Mouse (Mus musculus) hindbrain, embryonic 13.5 days (tissue): ENCODE measurements around the gene Aldh1a7. TPM values are rescaled to one million over a fixed set of nuclear protein-coding genes. Genes with fewer than 3 reads are reported as not detected.
"Not testable (repeated sequence)": the region's sequence is repeated elsewhere in the genome, so short reads cannot be mapped to it uniquely, and the experiment has no call there.

Experiments used
- ATAC-seq: fragments of 200-750 bp; cut with Nextera tagmentation; 2 replicates; pipeline ENCODE4 v1.8.0; 2017; ENCODE audit warnings: moderate TSS enrichment; ENCODE audit not compliant: low FRiP score
- H3K27ac ChIP-seq: fragments of 300-500 bp; sonication (generic); 2 replicates; pipeline ENCODE4 v1.5.1; 2015; ENCODE audit warnings: inconsistent platforms, mild to moderate bottlenecking, moderate library complexity
- H3K27me3 ChIP-seq: fragments of 300-500 bp; sonication (generic); 2 replicates; pipeline ENCODE4 v1.6.1; 2015; ENCODE audit warnings: mild to moderate bottlenecking, inconsistent platforms
- H3K36me3 ChIP-seq: fragments of 300-500 bp; sonication (generic); 2 replicates; pipeline ENCODE4 v1.6.1; 2015; ENCODE audit warnings: mild to moderate bottlenecking, inconsistent platforms
- H3K4me1 ChIP-seq: fragments of 300-500 bp; sonication (generic); replicated peaks from 2 replicates; pipeline ENCODE4 v1.6.1; 2015; ENCODE audit warnings: inconsistent platforms
- H3K4me2 ChIP-seq: fragments of 300-500 bp; sonication (generic); 2 replicates; pipeline ENCODE4 v1.6.1; 2015; ENCODE audit warnings: inconsistent platforms, mild to moderate bottlenecking, moderate library complexity
- H3K4me3 ChIP-seq: fragments of 300-500 bp; sonication (generic); 2 replicates; pipeline ENCODE4 v1.5.1; 2015; ENCODE audit warnings: mild to moderate bottlenecking, inconsistent platforms
- H3K9ac ChIP-seq: fragments of 300-500 bp; sonication (generic); 2 replicates; pipeline ENCODE4 v1.6.1; 2015; ENCODE audit warnings: mild to moderate bottlenecking, inconsistent platforms
- H3K9me3 ChIP-seq: fragments of 300-500 bp; sonication (generic); 2 replicates; pipeline ENCODE4 v1.6.1; 2016; ENCODE audit warnings: inconsistent platforms
- WGBS: fragments of 180-500 bp; shearing (Covaris S2); methylation state at CpG from one replicate; pipeline ENCODE4 v1.1.7; 2015; 5-methylcytosine and 5-hydroxymethylcytosine counted together
- polyA plus RNA-seq: library from polyadenylated mRNA; unstranded; fragments of >200 nt; fragmentation: Nextera tagmentation; extraction: Ambion mirVana; gene quantifications from 2 replicates; pipeline ENCODE4 v1.2.1, GENCODE M21; 2015

The Aldh1a7 gene
- polyA plus RNA-seq, 1 experiment from 2014 or later = 2.4 TPM

GRCm38 (mm10) chr19:20707159-20707558 lies 20.2 kb downstream of the Aldh1a7 start:
- no peak overlapping the region for H3K9ac ChIP-seq
- no peak for ATAC-seq
- H3K36me3 ChIP-seq = no peaks in the 10 kb centered on the region
- H3K27me3 ChIP-seq = no peaks in the 10 kb centered on the region
- H3K4me2 ChIP-seq = no peak overlapping the region
- H3K4me1 ChIP-seq = no peaks in the 10 kb centered on the region
- H3K27ac ChIP-seq = no peak overlapping the region
- no peaks in the 10 kb centered on the region for H3K9me3 ChIP-seq
- H3K4me3 ChIP-seq = no peak overlapping the region

- H3K27me3 ChIP-seq = no peaks in the 10 kb centered on the region
- no peaks in the 10 kb centered on the region for H3K9me3 ChIP-seq
- no peak overlapping the region for H3K4me3 ChIP-seq
- no peak overlapping the region for H3K27ac ChIP-seq
- 83% methylated on average over 4 of the region's 4 CpGs for WGBS
- H3K9ac ChIP-seq = no peak overlapping the region
- no peaks in the 10 kb centered on the region for H3K4me1 ChIP-seq
- H3K4me2 ChIP-seq = no peak overlapping the region
- no peak for ATAC-seq
- H3K36me3 ChIP-seq = no peaks in the 10 kb centered on the region
Observed at GRCm38 (mm10) chr19:20706747-20707146, 20.6 kb downstream of the Aldh1a7 start.

DNA sequence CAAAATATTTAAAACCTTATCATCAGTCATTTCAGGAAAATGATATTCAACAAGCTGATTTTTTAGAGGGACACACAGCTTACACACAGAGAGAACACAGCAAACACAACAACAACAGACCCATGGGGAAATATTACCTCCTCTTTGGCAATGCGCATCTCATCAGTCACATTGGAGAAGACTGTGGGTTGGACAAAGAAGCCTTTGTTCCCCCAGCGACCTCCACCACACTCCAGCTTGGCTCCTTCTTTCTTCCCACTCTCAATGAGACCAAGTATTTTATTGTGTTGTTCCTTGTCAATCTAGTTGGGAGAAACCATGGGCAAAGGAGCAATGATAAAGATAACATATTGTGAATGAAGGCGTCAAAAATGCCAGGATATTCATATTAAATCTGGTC lies 25.3 kb downstream of the Aldh1a7 start:
- Histone ChIP-seq H3K4me3 (no peak overlapping the region), H3K4me2 (no peak overlapping the region), H3K27ac (no peak overlapping the region), H3K27me3 (no peaks in the 10 kb centered on the region), H3K9me3 (no peaks in the 10 kb centered on the region), H3K36me3 (no peaks in the 10 kb centered on the region), H3K4me1 (no peaks in the 10 kb centered on the region), H3K9ac (no peak overlapping the region)
- ATAC-seq = no peak
- 17% methylated on average over 3 of the region's 3 CpGs for WGBS

DNA sequence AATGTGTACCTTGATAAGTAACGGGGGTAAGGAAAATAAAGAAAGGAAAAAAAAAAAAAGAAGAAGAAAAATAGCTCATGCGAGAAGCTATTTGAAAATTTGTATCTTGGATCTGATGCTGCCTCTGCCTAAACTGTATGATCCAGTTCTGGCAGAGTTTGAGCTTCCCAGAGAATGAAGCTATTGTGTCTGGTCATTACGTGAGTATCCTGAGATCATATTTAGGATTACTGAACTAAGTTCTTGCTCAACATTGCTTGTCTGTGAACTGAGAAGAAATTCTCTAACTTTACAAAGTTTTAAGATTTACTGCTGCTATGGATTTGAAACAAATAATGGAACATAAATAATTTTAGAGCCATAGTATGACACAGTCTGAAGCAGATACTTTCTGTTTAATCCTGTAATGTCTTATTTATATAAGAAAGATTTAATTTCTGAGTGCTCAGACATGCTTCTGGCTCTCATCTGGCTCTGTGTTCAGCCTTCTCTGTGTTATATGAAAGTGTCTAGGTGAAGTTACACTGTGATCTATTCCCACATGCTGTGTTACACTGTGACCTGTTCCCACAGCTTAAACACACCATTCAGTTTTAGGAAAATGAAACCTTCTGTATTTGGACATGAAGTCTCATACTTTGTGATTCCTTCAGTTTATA lies 49.5 kb downstream of the Aldh1a7 start:
- 95% methylated on average over 3 of the region's 3 CpGs for WGBS
- H3K36me3 ChIP-seq = no peaks in the 10 kb centered on the region
- H3K4me3 ChIP-seq = no peak overlapping the region
- ATAC-seq = no peak
- no peak overlapping the region for H3K4me2 ChIP-seq
- H3K9ac ChIP-seq = no peak overlapping the region
- no peaks in the 10 kb centered on the region for H3K9me3 ChIP-seq
- no peaks in the 10 kb centered on the region for H3K27me3 ChIP-seq
- no peaks in the 10 kb centered on the region for H3K4me1 ChIP-seq
- H3K27ac ChIP-seq = no peak overlapping the region

GRCm38 (mm10) chr19:20654141-20654873 lies 73.1 kb downstream of the Aldh1a7 start:
- no peaks in the 10 kb centered on the region for H3K36me3 ChIP-seq
- no peaks in the 10 kb centered on the region for H3K9me3 ChIP-seq
- no peaks in the 10 kb centered on the region for H3K27me3 ChIP-seq
- 0 out of 2 replicates have a peak, but pooled peaks cover 4% of the 10 kb centered on the region for H3K4me1 ChIP-seq
- WGBS = 65% methylated on average over 3 of the region's 3 CpGs
- no peak overlapping the region for H3K9ac ChIP-seq
- no peak overlapping the region for H3K4me3 ChIP-seq
- no peak overlapping the region for H3K4me2 ChIP-seq
- ATAC-seq = peak; percentile 59; the same call in 1 of the 2 replicates
- H3K27ac ChIP-seq = no peak overlapping the region

DNA sequence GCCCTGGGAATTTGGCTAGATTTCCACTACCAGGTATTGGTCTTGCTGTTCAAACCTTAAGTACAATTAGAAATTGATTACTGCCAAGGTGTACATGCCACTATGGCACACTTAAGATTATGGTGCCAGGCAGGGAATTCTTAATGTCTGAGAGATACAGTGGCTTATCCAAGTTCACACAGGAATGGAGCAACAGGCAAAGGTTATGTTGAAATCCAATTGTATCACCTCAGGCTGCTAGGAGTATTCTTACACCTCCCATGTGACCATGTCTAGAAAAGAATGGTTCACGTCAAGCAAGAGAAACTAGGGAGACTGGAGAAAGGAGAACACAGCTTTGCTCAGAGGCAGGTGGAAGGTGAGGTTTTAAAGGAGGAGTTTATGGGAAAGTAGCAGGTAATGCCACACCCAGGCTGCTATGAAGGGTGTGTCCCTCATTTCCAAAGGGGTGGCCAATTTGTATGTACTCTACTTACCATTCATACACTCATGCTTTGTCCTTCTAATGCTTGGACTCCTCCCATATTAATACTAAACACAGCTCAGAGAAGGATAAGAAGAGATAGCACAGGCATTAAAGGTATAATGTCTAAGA lies 74.2 kb downstream of the Aldh1a7 start:
- 90% methylated on average over 1 of the region's 1 CpGs for WGBS
- Histone ChIP-seq H3K4me2 (no peak overlapping the region), H3K4me3 (no peak overlapping the region), H3K4me1 (0 out of 2 replicates have a peak, but pooled peaks cover 4% of the 10 kb centered on the region), H3K27ac (no peak overlapping the region), H3K27me3 (no peaks in the 10 kb centered on the region), H3K36me3 (no peaks in the 10 kb centered on the region), H3K9me3 (no peaks in the 10 kb centered on the region), H3K9ac (no peak overlapping the region)
- ATAC-seq = no peak

DNA sequence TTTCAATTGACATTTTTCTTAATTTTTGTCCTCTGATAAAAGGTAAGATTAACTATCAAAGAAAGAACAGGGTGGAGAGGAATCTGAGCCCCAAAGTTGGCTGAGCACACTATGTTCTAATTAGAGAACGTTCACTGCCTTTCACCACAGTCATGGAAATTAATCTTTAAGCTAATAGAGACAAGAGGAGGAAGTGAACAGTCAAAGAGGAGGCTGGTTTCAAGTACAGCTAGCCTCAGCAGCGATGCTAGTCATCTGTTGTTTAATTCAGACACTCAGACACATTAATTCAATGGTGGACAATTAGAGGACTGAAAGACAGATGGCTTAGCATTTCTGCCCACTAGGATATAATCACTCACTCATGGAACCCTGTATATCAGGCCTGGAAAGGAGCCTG lies 77.4 kb downstream of the Aldh1a7 start:
- Histone ChIP-seq H3K9me3 (no peaks in the 10 kb centered on the region), H3K4me3 (no peak overlapping the region), H3K36me3 (no peaks in the 10 kb centered on the region), H3K4me1 (0 out of 2 replicates have a peak, but pooled peaks cover 4% of the 10 kb centered on the region), H3K4me2 (no peak overlapping the region), H3K27me3 (no peaks in the 10 kb centered on the region), H3K9ac (no peak overlapping the region), H3K27ac (no peak overlapping the region)
- no peak for ATAC-seq
- WGBS = 19% methylated on average over 2 of the region's 2 CpGs

DNA sequence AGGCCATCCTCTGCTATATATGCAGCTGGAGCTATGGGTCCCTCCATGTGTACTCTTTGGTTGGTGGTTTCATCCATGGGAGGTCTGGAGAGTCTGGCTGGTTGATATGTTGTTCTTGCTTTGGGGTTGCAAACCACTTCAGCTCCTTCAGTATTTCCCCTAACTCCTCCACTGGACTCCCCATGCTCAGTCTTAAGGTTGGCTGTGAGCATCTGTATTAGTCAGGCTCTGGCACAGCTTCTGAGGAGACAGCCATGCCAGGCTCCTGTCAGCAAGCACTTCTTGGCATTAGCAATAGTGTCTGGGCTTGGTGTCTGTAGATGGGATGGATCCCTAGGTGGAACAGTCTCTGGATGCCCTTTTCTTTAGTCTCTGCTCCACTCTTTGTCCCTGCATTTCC lies 79.9 kb downstream of the Aldh1a7 start:
- H3K4me1 ChIP-seq, ATAC-seq, H3K4me2 ChIP-seq, H3K9ac ChIP-seq, H3K27me3 ChIP-seq, H3K36me3 ChIP-seq, H3K27ac ChIP-seq, H3K4me3 ChIP-seq, H3K9me3 ChIP-seq: not testable (repeated sequence)

- Histone ChIP-seq H3K27me3 (no peaks in the 10 kb centered on the region), H3K36me3 (no peaks in the 10 kb centered on the region), H3K9ac (no peak overlapping the region), H3K9me3 (no peaks in the 10 kb centered on the region), H3K4me1 (no peaks in the 10 kb centered on the region), H3K27ac (no peak overlapping the region), H3K4me2 (no peak overlapping the region), H3K4me3 (no peak overlapping the region)
- WGBS = 60% methylated on average over 3 of the region's 3 CpGs
- no peak for ATAC-seq
Observed at GRCm38 (mm10) chr19:20644346-20644745, 83.0 kb downstream of the Aldh1a7 start.

Other genes with a start within 250 kb of the Aldh1a7 start
- 0.94 and 1.3 TPM in 2 replicates for gene Aldh1a1, start 234.8 kb downstream of the Aldh1a7 start, polyA plus RNA-seq
- gene Tmc1, start 226.6 kb upstream of the Aldh1a7 start, polyA plus RNA-seq = 0.06 and 0.08 TPM in 2 replicates